Mouse (Mus musculus) layer of hippocampus, postnatal 14 days (tissue): ENCODE data around the gene Olfr331. TPM values are rescaled to one million over a fixed set of nuclear protein-coding genes. Genes with fewer than 3 reads are reported as not detected.
"Not testable (repeated sequence)": the region's sequence is repeated elsewhere in the genome, so short reads cannot be mapped to it uniquely, and the experiment has no call there.

Experiments used
- DNase-seq, 2 experiments: peaks; one replicate each; pipeline ENCODE4 v3.0.0; 2021 to 2022; ENCODE audit warnings: low spot score in 2 of 2, mixed read lengths in 1 of 2
- long read RNA-seq, 2 experiments: library from polyadenylated mRNA; stranded (forward); transcript quantifications; one replicate each; pipeline ENCODE4 v2.0.0; 2021
- total RNA-seq, 2 experiments: library from RNA; stranded (reverse); gene quantifications; 2 replicates each; pipeline ENCODE4 v1.2.3; 2021

The Olfr331 gene
- total RNA-seq: not detected
- long read RNA-seq, experiment 1: 0 reads
- long read RNA-seq, experiment 2: 0 reads

GRCm38 (mm10) chr11:58502472-58502871, at the start of gene Olfr331:
Gene Olfr331 (minus strand): TSS chr11:58502572.
- DNase-seq: not testable (repeated sequence)

- DNase-seq: no peak
Observed at GRCm38 (mm10) chr11:58546322-58546721, 44.0 kb upstream of the Olfr331 start, which contains the start of gene Olfr329-ps. Gene Olfr329-ps (minus strand): TSS chr11:58546422.

- DNase-seq: not testable (repeated sequence)
Observed at GRCm38 (mm10) chr11:58534736-58535135, 32.4 kb upstream of the Olfr331 start, which contains the start of gene Olfr330. Gene Olfr330 (minus strand): TSS chr11:58534836.

- DNase-seq: peak; percentile 6 to 10
Observed at GRCm38 (mm10) chr11:58519756-58520155, 17.4 kb upstream of the Olfr331 start.

GRCm38 (mm10) chr11:58518916-58519315, 16.5 kb upstream of the Olfr331 start:
- DNase-seq: peak; percentile 47 to 59

- DNase-seq: not testable (repeated sequence)
Observed at GRCm38 (mm10) chr11:58509058-58509457, 6.7 kb upstream of the Olfr331 start.

GRCm38 (mm10) chr11:58499290-58499689, 3.1 kb downstream of the Olfr331 start:
- DNase-seq: peak in 1 of 2 experiments; percentile 35

GRCm38 (mm10) chr11:58498761-58499160, 3.6 kb downstream of the Olfr331 start:
- DNase-seq: no peak

- no peak for DNase-seq
Observed at GRCm38 (mm10) chr11:58492455-58492854, 9.9 kb downstream of the Olfr331 start, which contains the start of gene Olfr332. Gene Olfr332 (minus strand): TSS chr11:58492555.

- DNase-seq: no peak
Observed at GRCm38 (mm10) chr11:58462170-58462569, 40.2 kb downstream of the Olfr331 start, which contains the start of gene Olfr30. Gene Olfr30 (minus strand): TSS chr11:58462270.

- no peak for DNase-seq
Observed at GRCm38 (mm10) chr11:58453592-58453991, 48.8 kb downstream of the Olfr331 start.

GRCm38 (mm10) chr11:58452759-58453158, 49.6 kb downstream of the Olfr331 start, which contains the start of gene Lypd9:
Gene Lypd9 (minus strand): TSS chr11:58452923.
- DNase-seq: no peak

Other genes starting within 250 kb of the Olfr331 start
- not detected for gene 4930438A08Rik, start 227.8 kb downstream of the Olfr331 start, total RNA-seq
- gene Zfp692, start 195.5 kb downstream of the Olfr331 start, total RNA-seq: 10 to 100 TPM; 20.1 to 20.2 TPM
- gene Zfp672, start 172.2 kb downstream of the Olfr331 start, total RNA-seq: 10 to 100 TPM; 47.7 to 52.0 TPM
- gene Sh3bp5l, start 171.8 kb downstream of the Olfr331 start, total RNA-seq: 10 to 100 TPM; 67.1 to 69.3 TPM
- under 1 TPM in 1 of 2 experiments, not detected in 1; 0.37 TPM for gene Lypd8, start 123.5 kb downstream of the Olfr331 start, total RNA-seq
- gene 1810065E05Rik, start 81.5 kb downstream of the Olfr331 start, total RNA-seq: not detected
- not detected for gene Gm12253, start 70.0 kb downstream of the Olfr331 start, total RNA-seq
- gene Lypd9, start 49.6 kb downstream of the Olfr331 start, total RNA-seq: not detected
- gene Olfr30, start 40.3 kb downstream of the Olfr331 start, total RNA-seq: not detected
- not detected for gene Olfr332, start 10.0 kb downstream of the Olfr331 start, total RNA-seq
- gene Olfr330, start 32.3 kb upstream of the Olfr331 start, total RNA-seq: not detected
- gene Olfr329-ps, start 43.9 kb upstream of the Olfr331 start, total RNA-seq: not detected
- under 1 TPM in 1 of 2 experiments, not detected in 1; 0.18 TPM for gene Olfr328, start 53.1 kb upstream of the Olfr331 start, total RNA-seq
- not detected for gene Olfr224, start 68.0 kb upstream of the Olfr331 start, total RNA-seq
- gene Olfr325, start 75.2 kb upstream of the Olfr331 start, total RNA-seq: not detected
- not detected for gene Olfr324, start 92.5 kb upstream of the Olfr331 start, total RNA-seq
- not detected for gene 2210407C18Rik, start 113.5 kb upstream of the Olfr331 start, total RNA-seq
- not detected for gene Olfr323, start 127.9 kb upstream of the Olfr331 start, total RNA-seq
- not detected for gene Trim58, start 137.9 kb upstream of the Olfr331 start, total RNA-seq
- gene Olfr322, start 156.2 kb upstream of the Olfr331 start, total RNA-seq: not detected
- not detected for gene Olfr320, start 178.5 kb upstream of the Olfr331 start, total RNA-seq
- gene Olfr319, start 196.6 kb upstream of the Olfr331 start, total RNA-seq: not detected
- under 1 TPM; 0.09 to 0.17 TPM for gene Olfr318, start 221.4 kb upstream of the Olfr331 start, total RNA-seq
- under 1 TPM; 0.24 to 0.28 TPM for gene Olfr317, start 236.6 kb upstream of the Olfr331 start, total RNA-seq